Mouse (Mus musculus) ES-Bruce4 (cell line): ENCODE results near the gene Gimap9. TPM values are rescaled to one million over a fixed set of nuclear protein-coding genes. Genes with fewer than 3 reads are reported as not detected.

Experiments
- H3K27ac ChIP-seq: 2 replicates; pipeline ENCODE4 v1.5.1; 2012; ENCODE audit warnings: low read length, inconsistent platforms; ENCODE audit not compliant: insufficient read depth
- H3K27me3 ChIP-seq: 2 replicates; pipeline ENCODE4 v1.6.1; 2012; ENCODE audit warnings: mild to moderate bottlenecking, low read length, inconsistent platforms; ENCODE audit not compliant: control insufficient read depth, poor library complexity, insufficient read depth, severe bottlenecking
- H3K36me3 ChIP-seq: 2 replicates; pipeline ENCODE4 v1.6.1; 2012; ENCODE audit warnings: inconsistent platforms, mild to moderate bottlenecking, low read length, moderate library complexity; ENCODE audit not compliant: control insufficient read depth, poor library complexity, insufficient read depth, severe bottlenecking
- H3K4me1 ChIP-seq: one replicate; pipeline ENCODE4 v1.8.1; 2011; ENCODE audit warnings: low read length; ENCODE audit not compliant: control insufficient read depth, insufficient read depth
- H3K4me3 ChIP-seq: 2 replicates; pipeline ENCODE4 v1.5.1; 2011; ENCODE audit warnings: low read depth, mild to moderate bottlenecking, low read length
- H3K9ac ChIP-seq: 2 replicates; pipeline ENCODE4 v1.6.1; 2012; ENCODE audit warnings: low read depth, mild to moderate bottlenecking, inconsistent platforms; ENCODE audit not compliant: poor library complexity, severe bottlenecking
- H3K9me3 ChIP-seq: replicated peaks from 2 replicates; pipeline ENCODE4 v1.6.1; 2012; ENCODE audit warnings: mild to moderate bottlenecking, low read length, inconsistent platforms; ENCODE audit not compliant: control insufficient read depth, poor library complexity, insufficient read depth, severe bottlenecking
- CTCF ChIP-seq: IDR thresholded peaks from one replicate; pipeline ENCODE4 v1.8.1; 2011; ENCODE audit warnings: low read depth, low read length
- EP300 ChIP-seq: IDR thresholded peaks from 2 replicates; pipeline ENCODE4 v1.6.1; 2011; ENCODE audit warnings: low read depth, low read length; ENCODE audit not compliant: insufficient read depth
- POLR2A ChIP-seq: IDR thresholded peaks from one replicate; pipeline ENCODE4 v1.8.1; 2011; ENCODE audit warnings: low read length; ENCODE audit not compliant: insufficient read depth
- polyA plus RNA-seq: library from polyadenylated mRNA; stranded (reverse); fragments of >200 nt; gene quantifications from 2 replicates; pipeline ENCODE4 v1.2.4, GENCODE M21; 2011; ENCODE audit warnings: low read depth; ENCODE audit not compliant: missing spikeins, insufficient read depth, insufficient read length

Gene Gimap9
- polyA plus RNA-seq, 1 experiment = 1.9 TPM

DNA sequence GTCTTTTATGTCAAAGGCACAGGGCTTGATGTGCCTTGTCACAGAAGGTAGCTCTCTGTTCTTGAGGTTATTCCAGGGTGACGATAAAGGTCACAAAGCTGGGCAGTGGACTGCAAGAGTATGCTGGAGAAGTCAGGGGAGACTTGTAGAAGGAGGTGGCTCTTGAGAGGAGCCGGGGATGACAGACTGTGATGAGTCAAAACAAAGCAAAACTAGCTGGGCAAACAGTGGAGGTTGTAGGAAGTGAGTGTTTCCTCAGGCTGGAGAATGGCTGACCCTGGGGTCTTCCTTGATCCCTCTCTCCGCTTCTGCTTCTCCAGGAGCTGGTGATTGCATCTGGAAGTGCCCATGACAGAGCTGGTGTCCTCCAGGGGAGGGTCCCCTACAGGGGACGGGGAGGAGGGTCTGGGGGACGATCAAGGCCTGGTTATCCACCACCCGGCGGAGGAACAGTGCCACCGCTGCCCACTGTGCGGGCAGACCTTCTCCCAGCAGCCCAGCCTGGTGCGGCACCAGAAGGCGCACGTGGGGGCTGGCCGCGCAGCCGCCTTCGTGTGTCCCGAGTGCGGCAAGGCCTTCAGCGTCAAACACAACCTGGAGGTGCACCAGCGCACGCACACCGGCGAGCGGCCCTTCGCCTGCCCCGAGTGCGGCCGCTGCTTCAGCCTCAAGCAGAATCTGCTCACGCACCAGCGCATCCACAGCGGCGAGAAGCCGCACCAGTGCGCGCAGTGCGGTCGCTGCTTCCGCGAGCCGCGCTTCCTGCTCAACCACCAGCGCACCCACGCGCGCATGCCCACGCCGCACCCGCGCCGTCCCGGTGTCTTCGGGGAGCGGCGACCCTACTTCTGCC is 46.9 kb upstream of the Gimap9 start:
- H3K27ac ChIP-seq = no peak overlapping the region
- no peaks in the 10 kb centered on the region for H3K9me3 ChIP-seq
- H3K4me3 ChIP-seq = peak overlapping the region; percentile 34
- no peaks in the 10 kb centered on the region for H3K36me3 ChIP-seq
- H3K9ac ChIP-seq = peak overlapping the region; percentile 37
- no peaks in the 10 kb centered on the region; the same call in none of the 2 replicates for H3K27me3 ChIP-seq
- no peak for TF ChIP-seq EP300
- TF ChIP-seq POLR2A = no peak
- no peak for TF ChIP-seq CTCF
- no peaks in the 10 kb centered on the region for H3K4me1 ChIP-seq

DNA sequence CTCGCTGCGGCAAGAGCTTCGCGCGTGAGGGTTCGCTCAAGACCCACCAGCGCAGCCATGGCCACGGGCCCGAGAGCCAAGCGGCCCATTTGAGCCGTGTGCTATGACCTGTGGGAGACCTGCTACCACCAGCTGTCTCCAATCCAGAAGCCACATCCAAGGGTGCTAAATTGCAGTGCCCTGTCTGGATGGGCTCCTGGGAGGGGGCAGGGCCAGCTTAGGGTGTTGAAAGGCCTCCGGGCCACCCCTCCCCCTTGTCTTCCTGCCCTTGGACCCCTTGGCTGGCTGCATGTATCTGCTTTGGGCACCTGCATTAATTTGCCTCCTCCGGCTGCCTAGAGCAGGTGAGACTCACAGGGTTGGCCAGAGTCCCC is 46.3 kb upstream of the Gimap9 start:
- Histone ChIP-seq H3K9ac (peak overlapping the region; percentile 37; the same call in 1 of the 2 replicates), H3K36me3 (no peaks in the 10 kb centered on the region), H3K27ac (no peak overlapping the region), H3K9me3 (no peaks in the 10 kb centered on the region), H3K4me3 (peak overlapping the region; percentile 34), H3K4me1 (no peaks in the 10 kb centered on the region), H3K27me3 (no peaks in the 10 kb centered on the region; the same call in none of the 2 replicates)
- TF ChIP-seq CTCF = no peak

DNA sequence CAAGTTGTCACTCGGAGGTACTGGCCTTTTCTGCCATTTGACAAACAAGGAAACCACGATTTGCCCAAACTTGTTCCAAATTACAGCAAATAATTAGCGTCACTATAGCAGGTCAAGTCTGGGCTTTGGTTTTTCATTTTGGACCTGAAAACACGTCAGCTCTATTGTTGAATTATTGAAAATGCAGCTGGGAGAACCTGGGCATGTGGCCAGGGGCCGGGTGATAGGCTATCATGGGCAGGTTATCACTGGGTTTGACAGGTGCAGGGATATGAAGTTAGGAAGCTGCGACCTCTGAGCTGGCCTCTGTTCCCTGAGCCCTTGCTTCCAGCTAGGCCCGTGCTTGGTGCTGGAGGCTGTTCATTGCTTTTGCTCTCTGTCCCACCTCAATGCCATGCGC is 45.1 kb upstream of the Gimap9 start:
- H3K9me3 ChIP-seq = no peaks in the 10 kb centered on the region
- no peak overlapping the region for H3K9ac ChIP-seq
- no peaks in the 10 kb centered on the region for H3K4me1 ChIP-seq
- H3K27ac ChIP-seq = no peak overlapping the region
- no peak overlapping the region for H3K4me3 ChIP-seq
- H3K27me3 ChIP-seq = no peaks in the 10 kb centered on the region; the same call in none of the 2 replicates
- H3K36me3 ChIP-seq = no peaks in the 10 kb centered on the region
- no peak for TF ChIP-seq CTCF
- TF ChIP-seq POLR2A = no peak
- no peak for TF ChIP-seq EP300

DNA sequence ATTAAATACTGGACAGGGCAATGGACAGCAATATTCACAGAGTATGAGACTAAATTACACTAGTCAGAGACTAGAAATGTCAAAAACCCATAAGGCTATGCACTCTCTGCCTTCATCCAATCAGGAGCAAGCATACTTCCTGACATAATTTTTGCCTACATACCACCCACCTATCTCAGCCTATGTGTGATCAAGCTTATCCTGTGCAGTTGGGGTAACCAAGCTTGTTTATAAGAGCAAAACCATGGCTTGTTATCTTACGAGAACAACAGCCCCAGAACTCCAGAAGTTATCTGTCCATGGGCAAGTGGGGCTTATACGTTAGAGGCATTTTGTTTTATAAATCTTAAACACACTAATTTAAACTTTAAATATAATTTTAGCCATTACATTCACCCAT is 40.8 kb upstream of the Gimap9 start:
- H3K9me3 ChIP-seq = no peaks in the 10 kb centered on the region
- TF ChIP-seq POLR2A = no peak
- H3K27ac ChIP-seq = no peak overlapping the region
- H3K27me3 ChIP-seq = no peaks in the 10 kb centered on the region
- no peak overlapping the region for H3K9ac ChIP-seq
- no peak overlapping the region for H3K4me3 ChIP-seq
- H3K36me3 ChIP-seq = no peaks in the 10 kb centered on the region
- no peaks in the 10 kb centered on the region for H3K4me1 ChIP-seq

DNA sequence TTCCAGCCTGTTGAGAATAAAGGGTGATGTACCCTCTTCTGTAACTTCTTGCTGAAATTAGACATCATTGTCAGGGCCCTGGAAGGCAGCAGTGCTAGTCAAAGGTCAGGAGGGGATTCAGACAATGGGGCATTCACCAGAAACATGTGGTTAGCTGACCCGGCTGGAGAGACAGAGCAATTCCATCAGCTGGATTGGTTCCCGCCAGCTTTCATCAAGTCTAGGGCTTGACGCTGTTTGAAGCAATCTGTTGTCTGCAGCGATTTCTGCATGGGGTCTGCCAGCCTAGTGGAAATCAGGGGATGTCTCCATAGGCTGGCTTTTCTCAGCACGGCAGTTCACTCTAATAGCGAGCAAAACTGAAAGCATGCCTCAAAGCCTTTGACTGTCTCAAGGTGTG is 39.4 kb upstream of the Gimap9 start:
- TF ChIP-seq EP300 (no peak), CTCF (no peak), POLR2A (no peak)
- no peaks in the 10 kb centered on the region for H3K4me1 ChIP-seq
- no peaks in the 10 kb centered on the region for H3K9me3 ChIP-seq
- H3K27ac ChIP-seq = no peak overlapping the region
- no peaks in the 10 kb centered on the region for H3K27me3 ChIP-seq
- no peaks in the 10 kb centered on the region for H3K36me3 ChIP-seq
- no peak overlapping the region for H3K4me3 ChIP-seq
- no peak overlapping the region for H3K9ac ChIP-seq

DNA sequence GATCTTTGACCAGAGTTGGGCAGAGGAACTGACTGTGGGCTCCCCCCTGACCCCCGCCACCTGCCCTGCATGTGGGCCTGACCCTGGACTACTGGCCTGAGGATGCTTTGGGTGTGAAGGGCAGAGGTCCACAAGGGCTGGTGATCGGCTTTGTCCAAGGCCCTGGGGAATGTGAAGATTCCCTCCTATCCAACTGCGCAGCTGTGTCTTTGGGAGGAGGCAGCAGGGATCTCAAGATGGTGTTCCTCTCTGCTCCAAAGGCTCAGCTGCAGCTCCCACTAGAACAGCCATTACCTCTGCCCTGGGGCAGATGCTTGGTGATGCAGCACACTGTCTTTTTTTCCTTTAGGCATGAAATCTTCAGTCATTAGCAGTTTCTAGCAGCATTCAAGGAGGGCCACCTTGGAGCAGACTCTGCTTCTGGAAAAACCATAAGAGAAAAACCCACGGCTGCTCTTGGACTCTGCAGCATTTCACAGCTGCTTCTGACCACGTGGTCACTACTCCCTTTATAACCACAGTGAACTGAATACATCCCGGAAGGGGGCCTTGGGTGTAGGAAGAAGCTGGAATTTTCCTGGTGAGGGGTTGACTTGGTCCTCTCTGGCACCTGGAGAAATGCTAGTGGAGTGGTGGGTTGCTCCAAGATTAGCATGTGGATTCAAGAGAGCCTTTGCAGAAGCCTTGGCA is 38.0 kb upstream of the Gimap9 start:
- H3K9ac ChIP-seq = no peak overlapping the region
- H3K4me3 ChIP-seq = no peak overlapping the region
- H3K4me1 ChIP-seq = no peaks in the 10 kb centered on the region
- no peaks in the 10 kb centered on the region for H3K9me3 ChIP-seq
- no peak for TF ChIP-seq POLR2A
- no peak for TF ChIP-seq CTCF
- TF ChIP-seq EP300 = no peak
- H3K27me3 ChIP-seq = no peaks in the 10 kb centered on the region
- no peak overlapping the region for H3K27ac ChIP-seq
- H3K36me3 ChIP-seq = no peaks in the 10 kb centered on the region
